ENCODE assay signal across 8 mouse cellular contexts in the genomic region with DNA sequence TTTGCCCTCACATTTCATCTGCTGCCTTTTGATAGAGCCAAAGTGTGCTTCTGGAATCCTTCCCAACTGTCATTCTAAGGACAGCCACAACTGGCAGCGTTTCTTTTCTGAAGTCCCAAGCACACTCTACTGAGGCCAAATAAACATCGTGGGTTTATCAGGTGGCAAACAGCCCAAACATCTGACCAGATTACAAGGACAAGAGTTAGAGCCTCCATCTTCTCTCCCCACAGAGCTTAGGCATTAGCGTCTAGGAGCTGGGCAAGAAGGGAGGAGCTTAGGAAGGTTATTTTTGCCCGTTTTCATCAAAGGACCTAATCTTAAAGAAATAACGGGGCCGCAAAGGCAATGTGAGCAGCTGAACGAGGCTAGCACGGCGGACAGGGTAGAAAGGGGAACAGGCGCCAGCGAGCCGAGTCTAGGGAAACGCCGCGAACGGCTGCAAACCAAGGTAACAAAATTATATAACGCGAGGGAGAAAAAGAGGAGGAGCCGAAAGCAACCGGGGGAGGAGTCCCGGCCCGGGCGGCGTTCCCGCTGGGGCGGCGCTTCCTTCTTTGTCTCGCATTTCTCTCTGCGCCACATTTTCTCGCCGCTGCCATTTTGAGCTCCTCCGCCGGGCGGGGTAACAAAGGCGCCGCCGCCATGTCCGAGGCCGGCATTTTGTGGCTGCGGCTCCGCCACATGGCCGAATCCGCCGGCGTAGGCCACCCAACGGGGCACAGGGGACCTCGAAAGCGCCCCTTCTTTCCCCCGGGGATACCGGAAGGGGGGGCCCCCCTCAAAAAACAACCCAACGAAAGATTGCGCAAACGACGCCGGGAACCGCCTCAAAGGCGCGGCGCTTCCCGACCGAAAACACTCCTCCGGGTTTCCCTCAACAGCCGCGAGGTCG. TPM values are rescaled to one million over a fixed set of nuclear protein-coding genes. Genes with fewer than 3 reads are reported as not detected.
DNase-seq lines count a peak whose midpoint lies in the region; ATAC-seq lines count a peak whose summit lies in the region.

No protein-coding gene starts in this region.

- peak overlapping the region; percentile 67 for H3K4me2 ChIP-seq in intestine, embryonic 15.5 days (replicated peaks)

- H3K27me3 ChIP-seq in intestine, embryonic 15.5 days (replicated peaks): no peaks in the 10 kb centered on the region

- H3K9me3 ChIP-seq in intestine, embryonic 15.5 days: no peaks in the 10 kb centered on the region

- peak; percentile 94 to 98 for DNase-seq in adrenal gland, adult (ENCODE audit: inconsistent age in 2 of 2, low spot score in 1 of 2)
- peak; percentile 89 for DNase-seq in embryo, embryonic 10.5 days (ENCODE audit: low spot score)
- peak; percentile 94 for DNase-seq in gastrocnemius, postnatal 25 days
- peak; percentile 89 to 92 for DNase-seq in left cerebral cortex, postnatal 25 days (ENCODE audit: low spot score in 2 of 2)
- peak; percentile 86 for DNase-seq in mesoderm, embryonic 11.5 days (ENCODE audit: low read depth, low spot score)
- peak; percentile 85 for DNase-seq in right cerebral cortex, postnatal 25 days
- peak; percentile 86 to 93 for DNase-seq in urinary bladder, postnatal 36 days (ENCODE audit: low spot score in 2 of 2)

- peak; percentile 29 for ATAC-seq in intestine, embryonic 15.5 days

- H3K4me1 ChIP-seq in intestine, embryonic 15.5 days (replicated peaks): peaks cover 4% of the 10 kb centered on the region; the same call in 1 of the 2 replicates

- intact Hi-C loops in left cerebral cortex, postnatal 25 days (cut with DNase I): loop anchor here (2.0 to 5.0 kb wide), 3 partner anchors 27 to 210 kb away; a partner anchor contains a TSS

- under 1% methylated on average over 65 of the region's 65 CpGs for WGBS in intestine, embryonic 15.5 days

- peaks cover 17% of the 10 kb centered on the region for H3K36me3 ChIP-seq in intestine, embryonic 15.5 days

- peak overlapping the region; percentile 100 for H3K27ac ChIP-seq in intestine, embryonic 15.5 days

- peak overlapping the region; percentile 96 for H3K9ac ChIP-seq in intestine, embryonic 15.5 days

- peak overlapping the region; percentile 88 for H3K4me3 ChIP-seq in intestine, embryonic 15.5 days (replicated peaks)

RNA-seq across cellular contexts. Expression of a gene that starts 1.6 kb away (rescaled TPM):
- total RNA-seq in gastrocnemius, postnatal 25 days (2021): 100 to 1,000 TPM; 183 to 197 TPM
- polyA plus RNA-seq in intestine, embryonic 15.5 days (2015; fragmentation: Nextera tagmentation; extraction: Ambion mirVana): 257 and 283 TPM in 2 replicates
- 100 to 1,000 TPM; 633 to 643 TPM for total RNA-seq in left cerebral cortex, postnatal 25 days (2021)

RNA-seq across cellular contexts. Expression of a gene that starts 1.7 kb away (rescaled TPM):
- 1 to 10 TPM; 4.1 to 4.8 TPM for total RNA-seq in gastrocnemius, postnatal 25 days (2021)
- polyA plus RNA-seq in intestine, embryonic 15.5 days (2015; fragmentation: Nextera tagmentation; extraction: Ambion mirVana): 14.6 and 16.3 TPM in 2 replicates
- 10 to 100 TPM; 11.1 to 11.3 TPM for total RNA-seq in left cerebral cortex, postnatal 25 days (2021)

RNA-seq across cellular contexts. Expression of a gene that starts 8.0 kb away (rescaled TPM):
- total RNA-seq in gastrocnemius, postnatal 25 days (2021): 1 to 10 TPM; 2.8 to 3.3 TPM
- polyA plus RNA-seq in intestine, embryonic 15.5 days (2015; fragmentation: Nextera tagmentation; extraction: Ambion mirVana): 11.7 and 11.9 TPM in 2 replicates
- total RNA-seq in left cerebral cortex, postnatal 25 days (2021): 1 to 10 TPM; 2.8 to 4.4 TPM

RNA-seq across cellular contexts. Expression of a gene that starts 36.4 kb away (rescaled TPM):
- total RNA-seq in gastrocnemius, postnatal 25 days (2021): not detected
- 2.0 TPM in 2 replicates for polyA plus RNA-seq in intestine, embryonic 15.5 days (2015; fragmentation: Nextera tagmentation; extraction: Ambion mirVana)
- not detected for total RNA-seq in left cerebral cortex, postnatal 25 days (2021)

RNA-seq across cellular contexts. Expression of a gene that starts 37.0 kb away (rescaled TPM):
- total RNA-seq in gastrocnemius, postnatal 25 days (2021): 10 to 100 TPM; 32.2 to 50.6 TPM
- 46.5 and 49.3 TPM in 2 replicates for polyA plus RNA-seq in intestine, embryonic 15.5 days (2015; fragmentation: Nextera tagmentation; extraction: Ambion mirVana)
- total RNA-seq in left cerebral cortex, postnatal 25 days (2021): 10 to 100 TPM; 16.2 to 18.0 TPM

Comparison
In these comparisons a context has a peak if more than half of its experiments do, and no peak if none do; other contexts are left out.
1. Peak in every context shown above with its lines: DNase-seq, ATAC-seq, H3K4me3 ChIP-seq and H3K27ac ChIP-seq.